ENCODE assay signal across 10 mouse cellular contexts in genomic region chr7:114873315-114874012, GRCm38 (mm10).
A peak's percentile ranks its signal among the peaks of the same experiment; 100 is the strongest.
DNase-seq lines count a peak whose midpoint lies in the region; ATAC-seq and TF ChIP-seq lines count a peak whose summit lies in the region.
"Had no signal": no experiment of that assay in that cellular context is flagged by ENCODE, and none has a peak within 500 bp of the region (broad histone marks: within the 10 kb centered on the region; RNA-seq: fewer than 3 reads in every experiment).

No protein-coding gene starts in this region.

- TF ChIP-seq POLR2A in myocyte (IDR thresholded peaks at IDR 0.05; ENCODE audit: insufficient read length, low read depth), result no peak

- no peak overlapping the region for H3K27ac ChIP-seq in hindbrain, embryonic 15.5 days (replicated peaks)
- no peak overlapping the region for H3K27ac ChIP-seq in hindbrain, embryonic 14.5 days
- H3K27ac ChIP-seq in embryonic facial prominence, embryonic 10.5 days (replicated peaks), result no peak overlapping the region
- no peak overlapping the region for H3K27ac ChIP-seq in forebrain, embryonic 15.5 days (replicated peaks)
- H3K27ac ChIP-seq: lung, embryonic 15.5 days had no signal

- peaks cover 18% of the 10 kb centered on the region; the same call in 1 of the 2 replicates for H3K4me1 ChIP-seq in hindbrain, embryonic 15.5 days (replicated peaks)
- H3K4me1 ChIP-seq in hindbrain, embryonic 14.5 days (replicated peaks; ENCODE audit: control insufficient read depth, insufficient read depth, low read length), result no peaks in the 10 kb centered on the region
- peaks cover 10% of the 10 kb centered on the region for H3K4me1 ChIP-seq in embryonic facial prominence, embryonic 10.5 days
- H3K4me1 ChIP-seq in forebrain, embryonic 15.5 days, result peaks cover 6% of the 10 kb centered on the region; the same call in 1 of the 2 replicates
- H3K4me1 ChIP-seq: lung, embryonic 15.5 days had no signal

- 0 out of 2 replicates have a peak, but pooled peaks cover 3% of the 10 kb centered on the region for H3K27me3 ChIP-seq in hindbrain, embryonic 15.5 days
- no peaks in the 10 kb centered on the region for H3K27me3 ChIP-seq in hindbrain, embryonic 14.5 days (ENCODE audit: control insufficient read depth, insufficient read depth, low read length)
- no peaks in the 10 kb centered on the region for H3K27me3 ChIP-seq in embryonic facial prominence, embryonic 10.5 days (replicated peaks; ENCODE audit: low read depth, poor library complexity, severe bottlenecking)
- peaks cover 18% of the 10 kb centered on the region; the same call in 1 of the 2 replicates for H3K27me3 ChIP-seq in forebrain, embryonic 15.5 days
- no peaks in the 10 kb centered on the region for H3K27me3 ChIP-seq in myocyte (ENCODE audit: control insufficient read depth, insufficient read depth, insufficient read length)
- H3K27me3 ChIP-seq: lung, embryonic 15.5 days had no signal

- H3K36me3 ChIP-seq in hindbrain, embryonic 15.5 days, result no peaks in the 10 kb centered on the region
- no peaks in the 10 kb centered on the region for H3K36me3 ChIP-seq in hindbrain, embryonic 14.5 days (replicated peaks; ENCODE audit: control insufficient read depth, insufficient read depth)
- H3K36me3 ChIP-seq in embryonic facial prominence, embryonic 10.5 days (replicated peaks), result no peaks in the 10 kb centered on the region
- H3K36me3 ChIP-seq in forebrain, embryonic 15.5 days, result no peaks in the 10 kb centered on the region
- H3K36me3 ChIP-seq in myocyte (ENCODE audit: control insufficient read depth, insufficient read depth), result no peaks in the 10 kb centered on the region
- H3K36me3 ChIP-seq: lung, embryonic 15.5 days had no signal

- DNase-seq in hindbrain, embryonic 14.5 days (ENCODE audit: low spot score), result no peak
- peak; percentile 26 for DNase-seq in embryonic facial prominence, embryonic 10.5 days (ENCODE audit: low spot score)
- DNase-seq in B cell, adult 2 months, result no peak
- DNase-seq in ovary, postnatal 10 days (ENCODE audit: low spot score), result no peak
- DNase-seq: heart, adult 11 months had no signal

- no peak overlapping the region for H3K4me2 ChIP-seq in hindbrain, embryonic 15.5 days
- no peak overlapping the region for H3K4me2 ChIP-seq in hindbrain, embryonic 14.5 days (replicated peaks)
- no peak overlapping the region for H3K4me2 ChIP-seq in forebrain, embryonic 15.5 days (replicated peaks)
- H3K4me2 ChIP-seq in myocyte (ENCODE audit: low read depth), result peak overlapping the region; percentile 30

- WGBS in hindbrain, embryonic 15.5 days, result 58% methylated on average over 3 of the region's 3 CpGs
- 60% methylated on average over 3 of the region's 3 CpGs for WGBS in hindbrain, embryonic 14.5 days
- 42% methylated on average over 3 of the region's 3 CpGs for WGBS in embryonic facial prominence, embryonic 10.5 days
- 68% methylated on average over 3 of the region's 3 CpGs for WGBS in forebrain, embryonic 15.5 days

- H3ac ChIP-seq in myocyte (ENCODE audit: control insufficient read depth, insufficient read length), result no peak overlapping the region

- H3K79me2 ChIP-seq in myocyte (ENCODE audit: control insufficient read depth, insufficient read depth), result no peaks in the 10 kb centered on the region

- peak; percentile 38 for ATAC-seq in hindbrain, embryonic 15.5 days (ENCODE audit: low FRiP score, low read depth)
- ATAC-seq in hindbrain, embryonic 14.5 days (ENCODE audit: low FRiP score), result no peak
- peak; percentile 59; the same call in 1 of the 2 replicates for ATAC-seq in forebrain, embryonic 15.5 days (replicated peaks)

- H3K4me3 ChIP-seq in hindbrain, embryonic 15.5 days, result no peak overlapping the region
- no peak overlapping the region for H3K4me3 ChIP-seq in hindbrain, embryonic 14.5 days (replicated peaks; ENCODE audit: low read length)
- H3K4me3 ChIP-seq in embryonic facial prominence, embryonic 10.5 days, result no peak overlapping the region
- no peak overlapping the region for H3K4me3 ChIP-seq in forebrain, embryonic 15.5 days
- no peak overlapping the region for H3K4me3 ChIP-seq in myocyte
- H3K4me3 ChIP-seq: erythroblast, embryonic 14.5 days; lung, embryonic 15.5 days had no signal

- no peak overlapping the region for H3K9ac ChIP-seq in hindbrain, embryonic 15.5 days
- no peak overlapping the region for H3K9ac ChIP-seq in hindbrain, embryonic 14.5 days
- no peak overlapping the region for H3K9ac ChIP-seq in forebrain, embryonic 15.5 days (replicated peaks)
- H3K9ac ChIP-seq: lung, embryonic 15.5 days had no signal

- H3K9me3 ChIP-seq in hindbrain, embryonic 15.5 days, result no peaks in the 10 kb centered on the region
- no peaks in the 10 kb centered on the region for H3K9me3 ChIP-seq in hindbrain, embryonic 14.5 days (ENCODE audit: control insufficient read depth, low read length)
- H3K9me3 ChIP-seq in embryonic facial prominence, embryonic 10.5 days, result no peaks in the 10 kb centered on the region
- no peaks in the 10 kb centered on the region for H3K9me3 ChIP-seq in forebrain, embryonic 15.5 days
- H3K9me3 ChIP-seq: lung, embryonic 15.5 days had no signal

TF ChIP-seq in myocyte, 11 proteins besides CTCF, POLR2A, EP300 and RAD21:
- TF ChIP-seq TCF12 (IDR thresholded peaks at IDR 0.05; ENCODE audit: insufficient read depth, poor library complexity, severe bottlenecking) (no peak), SRF (IDR thresholded peaks at IDR 0.05; ENCODE audit: control insufficient read depth, insufficient read length, low read depth) (no peak), USF1 (IDR thresholded peaks at IDR 0.05; ENCODE audit: low read depth) (no peak), CEBPB (IDR thresholded peaks at IDR 0.05; ENCODE audit: insufficient read depth, poor library complexity, severe bottlenecking) (no peak), E2F4 (IDR thresholded peaks at IDR 0.05; ENCODE audit: insufficient read depth) (no peak), TCF3 (IDR thresholded peaks at IDR 0.05; ENCODE audit: insufficient read length, low read depth) (no peak), MYOD1 (IDR thresholded peaks at IDR 0.05; ENCODE audit: control insufficient read depth in 1 of 3, insufficient read length in 2 of 3, low read depth in 2 of 3) (no peak), MAX (IDR thresholded peaks at IDR 0.05; ENCODE audit: low read depth) (no peak), REST (IDR thresholded peaks at IDR 0.05; ENCODE audit: insufficient read depth, insufficient read length) (no peak), POLR2AphosphoS2 (IDR thresholded peaks at IDR 0.05; ENCODE audit: insufficient read length, low read depth) (no peak), MYOG (IDR thresholded peaks at IDR 0.05; ENCODE audit: control insufficient read depth in 1 of 3, insufficient read depth in 1 of 3, insufficient read length in 2 of 3, low read depth in 2 of 3) (no peak)
